Mouse (Mus musculus) MEL (cell line): ENCODE results near the gene Pnldc1. TPM values are rescaled to one million over a fixed set of nuclear protein-coding genes. Genes with fewer than 3 reads are reported as not detected.

Experiments used
- DNase-seq: peaks from one replicate; pipeline ENCODE4 v3.0.0; 2011; ENCODE audit warnings: low read depth, low spot score
- H3K27ac ChIP-seq: 2 replicates; pipeline ENCODE4 v1.5.1; 2012; ENCODE audit warnings: low read depth, mild to moderate bottlenecking, control low read depth, low read length, moderate library complexity; ENCODE audit not compliant: control insufficient read depth
- H3K27me3 ChIP-seq, 2 experiments: fragments of 150-350 bp in 1 of 2; sonication (generic) in 1 of 2; 2 replicates each; pipeline ENCODE4 v1.6.1; 2012; ENCODE audit warnings: low read length in 2 of 2, mild to moderate bottlenecking in 2 of 2, improper control_type of control experiment in 1 of 2, moderate library complexity in 1 of 2; ENCODE audit not compliant: insufficient read depth in 2 of 2, control insufficient read depth in 1 of 2
- H3K36me3 ChIP-seq, 2 experiments: 2 replicates each; pipeline ENCODE4 v1.6.1; 2012 to 2014; ENCODE audit warnings: low read length in 2 of 2, improper control_type of control experiment in 1 of 2, inconsistent platforms in 1 of 2, mild to moderate bottlenecking in 1 of 2; ENCODE audit not compliant: insufficient read depth in 2 of 2, control insufficient read depth in 1 of 2
- H3K4me1 ChIP-seq, 2 experiments: fragments of 150-350 bp in 1 of 2; sonication (generic) in 1 of 2; 2 replicates each; pipeline ENCODE4 v1.6.1; 2012; ENCODE audit warnings: low read length in 2 of 2, improper control_type of control experiment in 1 of 2, mild to moderate bottlenecking in 1 of 2; ENCODE audit not compliant: insufficient read depth in 2 of 2, control insufficient read depth in 1 of 2
- H3K4me3 ChIP-seq, 2 experiments: fragments of 150-350 bp in 1 of 2; sonication (generic) in 1 of 2; 2 replicates each; pipeline ENCODE4 v1.5.1; 2012; ENCODE audit warnings: low read depth in 2 of 2, low read length in 2 of 2, mild to moderate bottlenecking in 2 of 2, moderate library complexity in 2 of 2, control low read depth in 1 of 2, improper control_type of control experiment in 1 of 2; ENCODE audit not compliant: control insufficient read depth in 1 of 2, insufficient read depth in 1 of 2
- H3K79me2 ChIP-seq: 2 replicates; pipeline ENCODE4 v1.6.1; 2012; ENCODE audit warnings: mild to moderate bottlenecking, low read length, moderate library complexity; ENCODE audit not compliant: control insufficient read depth, poor library complexity, insufficient read depth
- H3K9ac ChIP-seq: 2 replicates; pipeline ENCODE4 v1.6.1; 2012; ENCODE audit warnings: low read depth, mild to moderate bottlenecking, control low read depth, low read length, moderate library complexity; ENCODE audit not compliant: control insufficient read depth, poor library complexity, severe bottlenecking
- H3K9me3 ChIP-seq: fragments of 150-350 bp; sonication (generic); replicated peaks from 2 replicates; pipeline ENCODE4 v1.6.1; 2012; ENCODE audit warnings: mild to moderate bottlenecking, low read length, improper control_type of control experiment, moderate library complexity; ENCODE audit not compliant: insufficient read depth
- BHLHE40 ChIP-seq: IDR thresholded peaks from 2 replicates; pipeline ENCODE4 v1.6.1; 2012; ENCODE audit warnings: low read depth, mild to moderate bottlenecking, inconsistent platforms, low read length, improper control_type of control experiment, borderline replicate concordance
- CTCF ChIP-seq, 3 experiments: IDR thresholded peaks in 2 of 3; conservative IDR thresholded peaks in 1 of 3; 2 replicates each; pipeline ENCODE4 v1.5.1; 2011 to 2012; ENCODE audit warnings: low read length in 3 of 3, low read depth in 2 of 3, mild to moderate bottlenecking in 2 of 3, improper control_type of control experiment in 1 of 3, inconsistent platforms in 1 of 3, mixed read lengths in 1 of 3, moderate library complexity in 1 of 3; ENCODE audit not compliant: control insufficient read depth in 1 of 3, insufficient read depth in 1 of 3, poor library complexity in 1 of 3, severe bottlenecking in 1 of 3
- E2F4 ChIP-seq: IDR thresholded peaks from 2 replicates; pipeline ENCODE4 v1.6.1; 2011; ENCODE audit warnings: low read depth, low read length, improper control_type of control experiment, borderline replicate concordance
- ELF1 ChIP-seq: IDR thresholded peaks from 2 replicates; pipeline ENCODE4 v1.6.1; 2014; ENCODE audit warnings: low read depth, mild to moderate bottlenecking, inconsistent platforms, low read length, improper control_type of control experiment, moderate library complexity
- ETS1 ChIP-seq: IDR thresholded peaks from 2 replicates; pipeline ENCODE4 v1.6.1; 2012; ENCODE audit warnings: low read depth, mild to moderate bottlenecking, inconsistent platforms, low read length, improper control_type of control experiment, moderate library complexity
- GATA1 ChIP-seq: IDR thresholded peaks from 2 replicates; pipeline ENCODE4 v1.6.1; 2011; ENCODE audit warnings: low read depth, low read length, improper control_type of control experiment
- JUND ChIP-seq: IDR thresholded peaks from 2 replicates; pipeline ENCODE4 v1.6.1; 2011; ENCODE audit warnings: low read depth, mild to moderate bottlenecking, improper control_type of control experiment, low read length
- KAT2A ChIP-seq: conservative IDR thresholded peaks from 2 replicates; pipeline ENCODE4 v1.6.1; 2012; ENCODE audit warnings: low read depth, low read length, improper control_type of control experiment, inconsistent platforms
- MAFK ChIP-seq: IDR thresholded peaks from 2 replicates; pipeline ENCODE4 v1.6.1; 2011; ENCODE audit warnings: low read depth, mild to moderate bottlenecking, low read length, improper control_type of control experiment, borderline replicate concordance
- MEF2A ChIP-seq: IDR thresholded peaks from 2 replicates; pipeline ENCODE4 v1.6.1; 2014; ENCODE audit warnings: low read depth, mild to moderate bottlenecking, inconsistent platforms, low read length, improper control_type of control experiment; ENCODE audit not compliant: poor library complexity, insufficient replicate concordance, severe bottlenecking; ENCODE audit errors: extremely low read depth
- MYB ChIP-seq: IDR thresholded peaks from 2 replicates; pipeline ENCODE4 v1.6.1; 2011; ENCODE audit warnings: mild to moderate bottlenecking, low read depth, low read length, improper control_type of control experiment
- NELFE ChIP-seq: IDR thresholded peaks from 2 replicates; pipeline ENCODE4 v1.6.1; 2011; ENCODE audit warnings: low read depth, low read length, improper control_type of control experiment
- NRF1 ChIP-seq: IDR thresholded peaks from 2 replicates; pipeline ENCODE4 v1.6.1; 2014; ENCODE audit warnings: low read depth, mild to moderate bottlenecking, inconsistent platforms, low read length, improper control_type of control experiment, moderate library complexity; ENCODE audit not compliant: poor library complexity, insufficient read depth, severe bottlenecking
- RAD21 ChIP-seq: IDR thresholded peaks from 2 replicates; pipeline ENCODE4 v1.6.1; 2011; ENCODE audit warnings: mild to moderate bottlenecking, low read depth, low read length, improper control_type of control experiment
- TAL1 ChIP-seq: IDR thresholded peaks from 2 replicates; pipeline ENCODE4 v1.6.1; 2012; ENCODE audit warnings: mild to moderate bottlenecking, inconsistent platforms, low read length, moderate library complexity, mixed read lengths
- TBP ChIP-seq: IDR thresholded peaks from 2 replicates; pipeline ENCODE4 v1.8.0; 2011; ENCODE audit warnings: low read depth, low read length, improper control_type of control experiment
- UBTF ChIP-seq: IDR thresholded peaks from 2 replicates; pipeline ENCODE4 v1.6.1; 2012; ENCODE audit warnings: low read depth, mild to moderate bottlenecking, inconsistent platforms, low read length, improper control_type of control experiment, moderate library complexity, borderline replicate concordance; ENCODE audit not compliant: insufficient read depth
- polyA plus RNA-seq, 2 experiments: library from polyadenylated mRNA; stranded (reverse) in 1 of 2; unstranded in 1 of 2; fragments of >175 nt in 1 of 2; fragments of >200 nt in 1 of 2; gene quantifications; 2 replicates each; pipeline versions ENCODE4 v1.2.1 to v1.2.4; 2012; ENCODE audit warnings: low replicate concordance in 2 of 2, low read depth in 1 of 2; ENCODE audit not compliant: insufficient read length in 2 of 2, insufficient read depth in 1 of 2, missing spikeins in 1 of 2
- total RNA-seq: library from RNA; depleted of rRNA; stranded (reverse); fragments of 300-350 nt; gene quantifications from 2 replicates; pipeline ENCODE4 v1.2.3, GENCODE M21; 2012

Pnldc1 gene
- total and polyA plus RNA-seq, 3 experiments = 0.54 to 1.1 TPM; not detected in 1

DNA sequence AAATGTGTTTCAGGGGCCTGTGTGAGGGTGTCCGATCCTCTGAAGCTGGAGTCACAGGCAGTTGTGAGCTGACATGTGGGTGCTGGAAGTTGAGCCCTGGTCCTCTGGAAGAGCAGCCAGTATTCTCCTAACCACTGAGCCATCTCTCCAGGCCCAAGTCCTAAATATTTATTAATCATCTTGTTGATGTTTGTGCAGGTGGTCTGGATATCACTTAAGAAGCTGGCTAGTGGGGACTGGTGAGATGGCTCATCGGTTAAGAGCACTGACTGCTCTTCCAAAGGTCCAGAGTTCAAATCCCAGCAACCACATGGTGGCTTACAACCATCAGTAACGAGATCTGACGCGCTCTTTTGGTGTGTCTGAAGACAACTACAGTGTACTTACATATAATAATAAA, 39.6 kb upstream of the Pnldc1 start:
- DNase-seq = no peak
- no peak overlapping the region for H3K9ac ChIP-seq
- no peaks in the 10 kb centered on the region for H3K9me3 ChIP-seq
- no peak overlapping the region for H3K4me3 ChIP-seq
- H3K36me3 ChIP-seq = peaks cover 0 to 9% of the 10 kb centered on the region in 2 experiments; a peak in 3 of 4 replicates
- no peak overlapping the region for H3K27ac ChIP-seq
- no peak for TF ChIP-seq MYB
- TF ChIP-seq E2F4 = no peak
- TF ChIP-seq TBP = peak; percentile 50; the same call in 1 of the 2 replicates
- TF ChIP-seq RAD21 = no peak
- H3K4me1 ChIP-seq = peaks cover 2 to 3% of the 10 kb centered on the region in 2 experiments; a peak in 1 of 4 replicates
- no peaks in the 10 kb centered on the region for H3K27me3 ChIP-seq
- no peaks in the 10 kb centered on the region for H3K79me2 ChIP-seq

DNA sequence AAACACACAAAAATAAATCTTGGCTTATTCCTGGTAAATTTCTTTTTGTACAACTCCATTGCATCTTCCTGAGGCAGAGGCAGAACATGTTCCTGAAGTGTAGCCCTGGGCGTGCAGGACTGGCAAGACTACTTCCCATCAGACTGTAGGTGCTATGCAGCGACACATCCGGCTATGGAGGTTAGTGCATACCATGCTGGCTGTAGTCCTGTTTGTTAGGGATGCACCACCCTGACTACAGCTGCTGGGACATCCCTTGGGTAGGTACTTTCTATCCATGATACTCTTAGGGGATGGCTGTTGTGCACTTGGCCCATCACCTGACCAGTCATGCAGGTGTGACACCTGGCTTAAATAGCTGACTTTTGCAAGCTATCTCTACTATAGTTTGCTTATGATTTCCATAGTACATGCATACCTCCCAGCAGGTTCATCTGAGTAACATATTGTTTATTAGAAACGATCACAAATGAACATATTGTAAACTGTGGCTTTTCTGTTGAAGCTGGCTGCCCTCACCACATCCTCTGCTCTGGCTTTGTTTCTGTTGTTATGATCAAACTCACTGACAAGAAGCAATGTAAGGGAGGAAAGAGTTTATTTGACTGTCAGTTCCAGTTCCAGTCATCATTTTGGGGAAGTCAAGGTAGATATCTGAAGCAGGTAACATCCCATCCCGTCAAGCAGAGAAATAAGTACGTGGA, 32.6 kb upstream of the Pnldc1 start:
- Histone ChIP-seq H3K36me3 (peaks cover 0 to 5% of the 10 kb centered on the region in 2 experiments; a peak in 3 of 4 replicates), H3K79me2 (no peaks in the 10 kb centered on the region), H3K4me3 (no peak overlapping the region), H3K4me1 (peaks cover 5 to 6% of the 10 kb centered on the region in 2 experiments; a peak in 3 of 4 replicates), H3K9ac (no peak overlapping the region), H3K27ac (no peak overlapping the region), H3K27me3 (no peaks in the 10 kb centered on the region), H3K9me3 (no peaks in the 10 kb centered on the region)
- no peak for DNase-seq
- TF ChIP-seq GATA1 (no peak), MEF2A (no peak), BHLHE40 (no peak), KAT2A (no peak), JUND (no peak), UBTF (no peak), NRF1 (no peak), TAL1 (no peak), TBP (no peak), NELFE (no peak), ELF1 (no peak), MAFK (no peak), CTCF (IDR thresholded peaks at IDR 0.05 in 2 of 3, conservative IDR thresholded peaks at IDR 0.05 in 1 of 3; ENCODE audit: control insufficient read depth in 1 of 3, insufficient read depth in 1 of 3, low read depth in 2 of 3, low read length in 3 of 3, poor library complexity in 1 of 3, severe bottlenecking in 1 of 3) (no peak), ETS1 (no peak)
